Mouse (Mus musculus) stomach, embryonic 14.5 days (tissue): ENCODE data around the gene Myo10. TPM values are rescaled to one million over a fixed set of nuclear protein-coding genes. Genes with fewer than 3 reads are reported as not detected.
"Not testable (repeated sequence)": the region's sequence is repeated elsewhere in the genome, so short reads cannot be mapped to it uniquely, and the experiment has no call there.

ENCODE experiments used
- ATAC-seq: fragments of 200-750 bp; cut with Nextera tagmentation; 2 replicates; pipeline ENCODE4 v1.8.0; 2017; ENCODE audit warnings: low read depth, moderate TSS enrichment; ENCODE audit not compliant: insufficient number of reproducible peaks, insufficient read depth, low FRiP score
- H3K27ac ChIP-seq: fragments of 300-500 bp; sonication (generic); 2 replicates; pipeline ENCODE4 v1.5.1; 2014; ENCODE audit warnings: mild to moderate bottlenecking, low read length, moderate library complexity, mixed read lengths
- H3K27me3 ChIP-seq: fragments of 300-500 bp; sonication (generic); 2 replicates; pipeline ENCODE4 v1.6.1; 2014; ENCODE audit warnings: low read length, control low read depth, mixed read lengths; ENCODE audit not compliant: control insufficient read depth, insufficient read depth
- H3K36me3 ChIP-seq: fragments of 300-500 bp; sonication (generic); 2 replicates; pipeline ENCODE4 v1.6.1; 2014; ENCODE audit warnings: mild to moderate bottlenecking, control low read depth, low read length, moderate library complexity, mixed read lengths; ENCODE audit not compliant: control insufficient read depth, insufficient read depth
- H3K4me1 ChIP-seq: fragments of 300-500 bp; sonication (generic); 2 replicates; pipeline ENCODE4 v1.6.1; 2014; ENCODE audit warnings: low read length, control low read depth, mixed read lengths; ENCODE audit not compliant: control insufficient read depth, insufficient read depth
- H3K4me2 ChIP-seq: fragments of 300-500 bp; sonication (generic); replicated peaks from 2 replicates; pipeline ENCODE4 v1.6.1; 2014; ENCODE audit warnings: low read depth, low read length, control low read depth
- H3K4me3 ChIP-seq: fragments of 300-500 bp; sonication (generic); 2 replicates; pipeline ENCODE4 v1.5.1; 2014; ENCODE audit warnings: low read depth, low read length, control low read depth
- H3K9ac ChIP-seq: fragments of 300-500 bp; sonication (generic); replicated peaks from 2 replicates; pipeline ENCODE4 v1.6.1; 2014; ENCODE audit warnings: low read depth, mild to moderate bottlenecking, control low read depth, low read length, moderate library complexity, mixed read lengths
- H3K9me3 ChIP-seq: fragments of 300-500 bp; sonication (generic); 2 replicates; pipeline ENCODE4 v1.6.1; 2016; ENCODE audit warnings: low read depth, low read length, control low read depth; ENCODE audit not compliant: control insufficient read depth
- WGBS: fragments of 180-500 bp; shearing (Covaris S2); extraction: QIAGEN DNeasy Blood & Tissue Kit; methylation state at CpG from one replicate; pipeline ENCODE4 v1.1.7; 2014; 5-methylcytosine and 5-hydroxymethylcytosine counted together
- polyA plus RNA-seq: library from polyadenylated mRNA; unstranded; fragments of >200 nt; fragmentation: Nextera tagmentation; extraction: Ambion mirVana; gene quantifications from 2 replicates; pipeline ENCODE4 v1.2.1, GENCODE M21; 2014

The Myo10 gene
- polyA plus RNA-seq, 1 experiment from 2014 or later, result 48.0 TPM

DNA sequence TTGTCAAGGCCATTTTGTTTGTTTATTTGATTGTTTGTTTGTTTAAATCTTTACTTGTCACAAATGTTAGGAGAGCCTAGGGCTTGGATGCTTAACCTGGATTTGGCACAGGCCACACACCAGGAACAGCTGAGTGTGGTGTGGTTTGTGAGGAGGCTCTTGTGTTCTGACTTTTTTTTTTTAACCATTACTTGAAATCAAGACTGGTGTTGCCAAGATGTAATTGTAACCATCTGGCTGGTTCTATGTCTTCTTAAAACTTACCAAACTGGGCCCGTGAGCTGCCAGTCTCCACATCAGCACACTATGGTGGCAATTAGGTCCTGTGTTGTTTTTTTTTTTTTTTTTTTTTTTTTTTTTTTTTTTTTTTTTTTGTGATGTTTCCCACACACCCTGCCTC lies 85.6 kb downstream of the Myo10 start:
- no peaks in the 10 kb centered on the region for H3K36me3 ChIP-seq
- no peak overlapping the region for H3K9ac ChIP-seq
- H3K27ac ChIP-seq, result no peak overlapping the region
- no peak overlapping the region for H3K4me3 ChIP-seq
- no peaks in the 10 kb centered on the region for H3K27me3 ChIP-seq
- H3K9me3 ChIP-seq, result no peaks in the 10 kb centered on the region
- H3K4me1 ChIP-seq, result no peaks in the 10 kb centered on the region
- no peak overlapping the region for H3K4me2 ChIP-seq
- no peak for ATAC-seq
- 81% methylated on average over 1 of the region's 1 CpGs for WGBS

GRCm38 (mm10) chr15:25710876-25711275 lies 88.6 kb downstream of the Myo10 start:
- Histone ChIP-seq H3K36me3 (no peaks in the 10 kb centered on the region), H3K4me2 (no peak overlapping the region), H3K27ac (no peak overlapping the region), H3K27me3 (no peaks in the 10 kb centered on the region), H3K9ac (no peak overlapping the region), H3K9me3 (no peaks in the 10 kb centered on the region), H3K4me1 (peaks cover 13% of the 10 kb centered on the region; the same call in 1 of the 2 replicates), H3K4me3 (no peak overlapping the region)
- WGBS, result 91% methylated on average over 10 of the region's 10 CpGs
- ATAC-seq, result no peak

DNA sequence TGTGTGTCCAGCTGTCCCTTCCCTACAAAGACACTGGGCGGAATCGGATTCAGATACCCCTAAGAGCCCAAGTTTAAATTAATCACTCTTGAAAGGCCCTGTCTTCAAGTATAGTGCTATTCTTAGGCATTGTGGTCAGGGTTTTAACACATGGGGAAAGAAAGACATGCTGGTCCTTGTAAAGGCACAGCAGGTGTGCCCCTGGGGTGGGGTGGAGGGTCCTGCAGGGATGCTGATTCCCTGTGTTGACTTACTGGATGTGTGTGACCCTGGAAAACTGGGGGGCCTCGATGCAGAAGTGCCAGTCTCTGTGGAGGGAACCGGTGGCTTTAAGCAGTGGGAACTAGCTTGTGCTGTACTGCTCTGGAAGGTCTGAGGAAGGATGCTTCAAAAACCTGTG lies 90.6 kb downstream of the Myo10 start:
- Histone ChIP-seq H3K4me1 (peaks cover 13% of the 10 kb centered on the region; the same call in 1 of the 2 replicates), H3K27ac (no peak overlapping the region), H3K36me3 (no peaks in the 10 kb centered on the region), H3K27me3 (no peaks in the 10 kb centered on the region), H3K4me2 (no peak overlapping the region), H3K9me3 (no peaks in the 10 kb centered on the region), H3K4me3 (no peak overlapping the region), H3K9ac (no peak overlapping the region)
- 78% methylated on average over 4 of the region's 4 CpGs for WGBS
- ATAC-seq, result no peak

DNA sequence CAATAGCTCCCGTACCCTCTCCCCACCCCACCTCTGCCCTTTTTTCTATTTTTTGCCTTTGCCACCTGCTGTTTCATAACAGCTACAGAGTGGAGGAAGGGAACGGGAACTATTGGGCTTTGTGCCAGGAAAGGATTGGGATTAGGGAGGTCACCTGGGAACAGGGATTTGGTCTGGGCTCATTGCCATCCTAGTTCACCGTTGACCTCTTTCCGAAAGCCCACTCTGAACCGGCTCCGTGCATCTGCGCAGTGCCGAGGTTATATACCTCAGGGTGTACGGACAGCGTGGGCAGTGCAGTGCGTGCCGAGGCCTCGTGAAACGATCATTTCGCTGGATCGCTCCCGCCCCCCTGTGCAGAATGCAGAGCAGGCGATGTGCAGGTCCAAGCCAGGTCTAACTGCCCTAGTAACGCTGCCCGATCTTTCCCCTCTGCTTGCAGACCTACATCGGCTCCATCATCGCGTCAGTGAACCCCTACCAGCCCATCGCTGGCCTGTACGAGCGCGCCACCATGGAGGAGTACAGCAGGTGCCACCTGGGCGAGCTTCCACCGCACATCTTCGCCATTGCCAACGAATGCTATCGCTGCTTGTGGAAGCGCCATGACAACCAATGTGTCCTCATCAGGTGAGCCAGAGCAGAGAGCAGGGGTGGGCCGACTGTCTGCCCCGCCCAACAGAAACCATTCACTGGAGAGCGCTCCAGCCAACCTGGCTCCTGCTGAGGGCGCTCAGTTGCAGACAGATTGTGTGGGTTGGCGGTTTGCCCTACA lies 91.4 kb downstream of the Myo10 start:
- Histone ChIP-seq H3K27me3 (no peaks in the 10 kb centered on the region), H3K4me1 (peaks cover 13% of the 10 kb centered on the region; the same call in 1 of the 2 replicates), H3K4me3 (no peak overlapping the region), H3K36me3 (no peaks in the 10 kb centered on the region), H3K9me3 (no peaks in the 10 kb centered on the region), H3K4me2 (no peak overlapping the region), H3K9ac (no peak overlapping the region), H3K27ac (no peak overlapping the region)
- peak; percentile 19; the same call in 1 of the 2 replicates for ATAC-seq
- WGBS, result 76% methylated on average over 38 of the region's 38 CpGs

DNA sequence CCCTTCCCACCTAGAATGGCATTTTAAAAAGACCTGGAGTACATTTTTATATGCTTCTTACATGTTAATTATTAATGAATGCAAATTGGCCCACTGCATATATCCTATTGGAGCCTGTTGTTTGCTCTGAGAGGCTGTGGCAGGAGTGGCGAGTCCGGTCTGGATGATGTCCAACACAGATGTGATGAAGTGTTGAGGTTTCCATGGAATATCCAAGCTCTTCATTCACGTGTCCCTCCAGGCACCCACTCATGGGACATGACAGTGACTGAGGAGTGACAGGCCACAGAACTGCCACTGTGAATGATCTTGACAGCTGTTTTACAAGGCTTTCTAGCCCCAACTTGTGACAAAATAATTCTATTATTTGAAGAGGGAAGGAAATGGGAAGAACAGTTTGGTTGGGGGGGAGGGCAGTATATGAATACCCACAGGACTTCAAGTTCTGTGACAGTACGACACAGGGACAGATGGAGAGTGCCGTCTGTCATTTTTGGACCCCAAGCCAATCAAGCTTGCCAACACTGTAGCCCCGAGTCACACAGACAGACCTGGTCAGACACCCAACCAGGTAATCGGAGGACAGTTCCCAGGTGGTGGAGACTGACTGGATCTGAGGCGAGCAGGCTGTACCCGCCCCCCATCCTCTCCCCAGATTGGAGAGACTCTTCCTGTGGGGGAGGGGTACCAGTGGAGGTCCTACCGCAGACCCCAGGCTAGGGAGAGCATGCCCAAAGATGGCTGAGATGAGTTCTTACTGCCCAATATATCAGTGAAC lies 93.1 kb downstream of the Myo10 start:
- H3K27me3 ChIP-seq, result no peaks in the 10 kb centered on the region
- peaks cover 13% of the 10 kb centered on the region; the same call in 1 of the 2 replicates for H3K4me1 ChIP-seq
- H3K4me2 ChIP-seq, result no peak overlapping the region
- no peak overlapping the region for H3K4me3 ChIP-seq
- no peaks in the 10 kb centered on the region for H3K36me3 ChIP-seq
- WGBS, result 67% methylated on average over 10 of the region's 10 CpGs
- no peak overlapping the region for H3K9ac ChIP-seq
- ATAC-seq, result 0 out of 2 replicates have a peak, but pooled peaks have one; percentile 26
- no peak overlapping the region for H3K27ac ChIP-seq
- H3K9me3 ChIP-seq, result no peaks in the 10 kb centered on the region

GRCm38 (mm10) chr15:25715996-25716395 lies 93.7 kb downstream of the Myo10 start:
- H3K9me3 ChIP-seq, result no peaks in the 10 kb centered on the region
- 61% methylated on average over 11 of the region's 11 CpGs for WGBS
- H3K27ac ChIP-seq, result no peak overlapping the region
- H3K27me3 ChIP-seq, result no peaks in the 10 kb centered on the region
- no peak overlapping the region for H3K4me2 ChIP-seq
- no peak for ATAC-seq
- no peak overlapping the region for H3K9ac ChIP-seq
- H3K4me1 ChIP-seq, result peaks cover 13% of the 10 kb centered on the region; the same call in 1 of the 2 replicates
- H3K4me3 ChIP-seq, result no peak overlapping the region
- no peaks in the 10 kb centered on the region for H3K36me3 ChIP-seq

GRCm38 (mm10) chr15:25717006-25717405 lies 94.7 kb downstream of the Myo10 start:
- H3K9ac ChIP-seq, result no peak overlapping the region
- 28% methylated on average over 3 of the region's 3 CpGs for WGBS
- H3K4me3 ChIP-seq, result no peak overlapping the region
- no peaks in the 10 kb centered on the region for H3K27me3 ChIP-seq
- H3K4me2 ChIP-seq, result no peak overlapping the region
- H3K36me3 ChIP-seq, result no peaks in the 10 kb centered on the region
- peaks cover 13% of the 10 kb centered on the region; the same call in 1 of the 2 replicates for H3K4me1 ChIP-seq
- H3K27ac ChIP-seq, result no peak overlapping the region
- H3K9me3 ChIP-seq, result no peaks in the 10 kb centered on the region
- ATAC-seq, result no peak

GRCm38 (mm10) chr15:25718104-25718503 lies 95.8 kb downstream of the Myo10 start:
- not testable (repeated sequence) for ATAC-seq
- 80% methylated on average over 2 of the region's 4 CpGs for WGBS

More at GRCm38 (mm10) chr15:25718104-25718503, 95.8 kb downstream of the Myo10 start:
- not testable (repeated sequence) for H3K4me3 ChIP-seq, H3K9ac ChIP-seq, H3K4me2 ChIP-seq, H3K27me3 ChIP-seq, H3K27ac ChIP-seq, H3K9me3 ChIP-seq, H3K36me3 ChIP-seq
- peaks cover 18% of the 10 kb centered on the region for H3K4me1 ChIP-seq
